In genomic region chr11:53813001-53813868, GRCm38 (mm10) we compare ENCODE assay signal across 14 mouse cellular contexts. TPM values are rescaled to one million over a fixed set of nuclear protein-coding genes. Genes with fewer than 3 reads are reported as not detected.
DNase-seq lines count a peak whose midpoint lies in the region; ATAC-seq and TF ChIP-seq lines count a peak whose summit lies in the region.
"Had no signal": no experiment of that assay in that cellular context is flagged by ENCODE, and none has a peak within 500 bp of the region (broad histone marks: within the 10 kb centered on the region; RNA-seq: fewer than 3 reads in every experiment).

No protein-coding gene starts in this region.

- no peak overlapping the region for H3K4me3 ChIP-seq in heart, adult 2 months
- H3K4me3 ChIP-seq in heart, embryonic 12.5 days, result no peak overlapping the region
- H3K4me3 ChIP-seq in midbrain, postnatal 0 days (ENCODE audit: low read depth, low read length), result no peak overlapping the region
- H3K4me3 ChIP-seq in left cerebral cortex, adult 2 months, result no peak overlapping the region
- H3K4me3 ChIP-seq: embryonic facial prominence, embryonic 12.5 days; neural tube, embryonic 15.5 days had no signal

- no peaks in the 10 kb centered on the region for H3K9me3 ChIP-seq in heart, embryonic 12.5 days (replicated peaks)
- no peaks in the 10 kb centered on the region for H3K9me3 ChIP-seq in midbrain, postnatal 0 days (ENCODE audit: low read length)
- H3K9me3 ChIP-seq: embryonic facial prominence, embryonic 12.5 days; neural tube, embryonic 15.5 days had no signal

- H3K4me1 ChIP-seq in heart, adult 2 months (ENCODE audit: control insufficient read depth, insufficient read depth, low read length), result peaks cover 17% of the 10 kb centered on the region
- H3K4me1 ChIP-seq in heart, embryonic 12.5 days (replicated peaks), result no peaks in the 10 kb centered on the region
- H3K4me1 ChIP-seq in midbrain, postnatal 0 days (ENCODE audit: insufficient read depth, low read length), result no peaks in the 10 kb centered on the region
- H3K4me1 ChIP-seq: embryonic facial prominence, embryonic 12.5 days; neural tube, embryonic 15.5 days had no signal

- 46% methylated on average over 16 of the region's 16 CpGs for WGBS in heart, adult 2 months
- 76% methylated on average over 16 of the region's 16 CpGs for WGBS in heart, embryonic 12.5 days
- 87% methylated on average over 16 of the region's 16 CpGs for WGBS in midbrain, postnatal 0 days

- H3K36me3 ChIP-seq in heart, adult 2 months (ENCODE audit: control insufficient read depth, insufficient read depth, low read length), result peaks cover 2% of the 10 kb centered on the region; the same call in 1 of the 2 replicates
- no peaks in the 10 kb centered on the region for H3K36me3 ChIP-seq in heart, embryonic 12.5 days
- no peaks in the 10 kb centered on the region for H3K36me3 ChIP-seq in midbrain, postnatal 0 days (ENCODE audit: insufficient read depth, low read length)
- H3K36me3 ChIP-seq: embryonic facial prominence, embryonic 12.5 days; neural tube, embryonic 15.5 days had no signal

- TF ChIP-seq POLR2A in heart, adult 2 months (IDR thresholded peaks at IDR 0.05; ENCODE audit: insufficient read depth, low read depth, low read length), result peak; percentile 32; the same call in 1 of the 2 replicates

- H3K27ac ChIP-seq in heart, adult 2 months, result peak overlapping the region; percentile 66
- H3K27ac ChIP-seq in heart, embryonic 12.5 days (ENCODE audit: poor library complexity, severe bottlenecking), result no peak overlapping the region
- no peak overlapping the region for H3K27ac ChIP-seq in midbrain, postnatal 0 days (ENCODE audit: low read depth, low read length)
- no peak overlapping the region for H3K27ac ChIP-seq in left cerebral cortex, adult 2 months
- H3K27ac ChIP-seq: embryonic facial prominence, embryonic 12.5 days; neural tube, embryonic 15.5 days had no signal

- H3K27me3 ChIP-seq in heart, adult 2 months (ENCODE audit: control insufficient read depth, insufficient read depth, low read length), result no peaks in the 10 kb centered on the region
- 0 out of 2 replicates have a peak, but pooled peaks cover 4% of the 10 kb centered on the region for H3K27me3 ChIP-seq in heart, embryonic 12.5 days (replicated peaks)
- H3K27me3 ChIP-seq in midbrain, postnatal 0 days (ENCODE audit: insufficient read depth, low read length), result no peaks in the 10 kb centered on the region
- H3K27me3 ChIP-seq: embryonic facial prominence, embryonic 12.5 days; neural tube, embryonic 15.5 days had no signal

- H3K9ac ChIP-seq in heart, adult 2 months (ENCODE audit: low read depth, low read length), result no peak overlapping the region
- no peak overlapping the region for H3K9ac ChIP-seq in heart, embryonic 12.5 days
- no peak overlapping the region for H3K9ac ChIP-seq in midbrain, postnatal 0 days (replicated peaks; ENCODE audit: low read length, poor library complexity, severe bottlenecking)
- H3K9ac ChIP-seq: embryonic facial prominence, embryonic 12.5 days; neural tube, embryonic 15.5 days had no signal

- intact Hi-C loops in heart, adult 2 months (cut with DNase I), result loop anchor here (2.0 kb wide), 3 partner anchors 16 to 50 kb away; no protein-coding TSS in a partner anchor
- intact Hi-C loops in gastrocnemius, postnatal 14 days (cut with DNase I; ENCODE audit: low total_unique reads), result no loop called here
- intact Hi-C loops in left cerebral cortex, adult 2 months (cut with DNase I), result no loop called here

- no peaks in the 10 kb centered on the region for H3K79me2 ChIP-seq in heart, adult 2 months (replicated peaks; ENCODE audit: control insufficient read depth, insufficient read depth, low read length)

- H3K4me2 ChIP-seq in heart, embryonic 12.5 days, result no peak overlapping the region
- no peak overlapping the region for H3K4me2 ChIP-seq in midbrain, postnatal 0 days (ENCODE audit: low read depth, low read length, poor library complexity, severe bottlenecking)
- H3K4me2 ChIP-seq: embryonic facial prominence, embryonic 12.5 days; neural tube, embryonic 15.5 days had no signal

- TF ChIP-seq CTCF in heart, adult 2 months (IDR thresholded peaks at IDR 0.05), result peak; percentile 34
- no peak for TF ChIP-seq CTCF in midbrain, postnatal 0 days (IDR thresholded peaks at IDR 0.05)
- TF ChIP-seq CTCF in left cerebral cortex, adult 2 months (IDR thresholded peaks at IDR 0.05), result no peak

- TF ChIP-seq EP300 in heart, adult 2 months (IDR thresholded peaks at IDR 0.05; ENCODE audit: insufficient read depth, low read depth, low read length), result peak; percentile 74; the same call in 1 of the 2 replicates

- ATAC-seq in heart, embryonic 12.5 days (ENCODE audit: insufficient number of reproducible peaks, low FRiP score), result no peak
- ATAC-seq in midbrain, postnatal 0 days (ENCODE audit: low FRiP score), result no peak

- peak; percentile 68 to 79 for DNase-seq in heart, adult 2 months
- peak; percentile 99 for DNase-seq in adipocyte (ENCODE audit: low spot score)
- peak; percentile 31 for DNase-seq in gastrocnemius, postnatal 14 days
- peak; percentile 73 for DNase-seq in kidney, postnatal 10 days
- no peak for DNase-seq in layer of hippocampus, adult 8-10 months (ENCODE audit: low spot score in 2 of 2)
- no peak for DNase-seq in midbrain, postnatal 0 days (ENCODE audit: low spot score)
- DNase-seq in left cerebral cortex, adult 2 months (ENCODE audit: extremely low spot score in 1 of 2, low spot score in 2 of 2), result no peak
- DNase-seq: right cerebral cortex, postnatal 14 days; thymus, postnatal 4 days had no signal

RNA-seq across cellular contexts. Expression of gene Gm17334, which starts 40.2 kb away (rescaled TPM):
- total RNA-seq in heart, adult 2 months (2021), result under 1 TPM in 1 of 2 experiments, not detected in 1; 0.47 TPM
- polyA plus RNA-seq in heart, adult 2 months (2012; rRNA removed), result 1.4 and 1.8 TPM in 2 replicates
- polyA plus RNA-seq in heart, embryonic 12.5 days (2016; fragmentation: Nextera tagmentation; extraction: Ambion mirVana), result 0.22 TPM in 1 of 2 replicates, not detected in the other
- under 1 TPM; 0.23 to 0.33 TPM for total RNA-seq in gastrocnemius, postnatal 14 days (2021)
- total RNA-seq in layer of hippocampus, adult 8-10 months (2022), result 1 to 10 TPM; 1.1 to 2.4 (median 1.9) TPM
- total RNA-seq in midbrain, postnatal 0 days (2014; rRNA removed), result 0.57 TPM in 1 of 2 replicates, not detected in the other
- not detected in 2 replicates for polyA plus RNA-seq in midbrain, postnatal 0 days (2015; fragmentation: Nextera tagmentation; extraction: Ambion mirVana)
- total RNA-seq in left cerebral cortex, adult 2 months (2021), result 1 to 10 TPM in 1 of 2 experiments, under 1 TPM in 1; 0.52 to 1.1 TPM
- total RNA-seq: layer of hippocampus, postnatal 10 days had no signal
- polyA plus RNA-seq: embryonic facial prominence, embryonic 12.5 days; forebrain, embryonic 11.5 days; neural tube, embryonic 15.5 days had no signal

RNA-seq across cellular contexts. Expression of gene Irf1, which starts 43.4 kb away (rescaled TPM):
- 10 to 100 TPM; 15.2 to 19.7 TPM for total RNA-seq in heart, adult 2 months (2021)
- polyA plus RNA-seq in heart, adult 2 months (2012; rRNA removed), result 20.5 and 28.6 TPM in 2 replicates
- polyA plus RNA-seq in heart, embryonic 12.5 days (2016; fragmentation: Nextera tagmentation; extraction: Ambion mirVana), result 9.8 and 11.3 TPM in 2 replicates
- 1 to 10 TPM; 8.7 to 9.1 TPM for total RNA-seq in gastrocnemius, postnatal 14 days (2021)
- total RNA-seq in layer of hippocampus, adult 8-10 months (2022), result 10 to 100 TPM in 3 of 4 experiments, 1 to 10 TPM in 1; 9.7 to 12.9 (median 11.0) TPM
- total RNA-seq in midbrain, postnatal 0 days (2014; rRNA removed), result 0.93 and 3.2 TPM in 2 replicates
- polyA plus RNA-seq in midbrain, postnatal 0 days (2015; fragmentation: Nextera tagmentation; extraction: Ambion mirVana), result 3.2 and 4.0 TPM in 2 replicates
- 1 to 10 TPM; 6.6 to 8.2 TPM for total RNA-seq in left cerebral cortex, adult 2 months (2021)

RNA-seq across cellular contexts. Expression of gene Gm12216, which starts 45.8 kb away (rescaled TPM):
- 1 to 10 TPM; 2.6 TPM for total RNA-seq in heart, adult 2 months (2021)
- polyA plus RNA-seq in heart, adult 2 months (2012; rRNA removed), result 4.4 and 5.5 TPM in 2 replicates
- 0.19 and 0.27 TPM in 2 replicates for polyA plus RNA-seq in heart, embryonic 12.5 days (2016; fragmentation: Nextera tagmentation; extraction: Ambion mirVana)
- total RNA-seq in gastrocnemius, postnatal 14 days (2021), result 1 to 10 TPM; 2.1 to 3.7 TPM
- total RNA-seq in layer of hippocampus, adult 8-10 months (2022), result 10 to 100 TPM in 1 of 4 experiments, 1 to 10 TPM in 3; 6.0 to 12.4 (median 8.1) TPM
- not detected in 2 replicates for total RNA-seq in midbrain, postnatal 0 days (2014; rRNA removed)
- polyA plus RNA-seq in midbrain, postnatal 0 days (2015; fragmentation: Nextera tagmentation; extraction: Ambion mirVana), result 0.65 and 0.85 TPM in 2 replicates
- total RNA-seq in left cerebral cortex, adult 2 months (2021), result 1 to 10 TPM; 3.0 to 5.9 TPM
- polyA plus RNA-seq: forebrain, embryonic 11.5 days had no signal

Comparison
In these comparisons a context has a peak if more than half of its experiments do, and no peak if none do; other contexts are left out.
1. DNase-seq: peak in heart, adult 2 months (2 of 2), adipocyte (single experiment), gastrocnemius, postnatal 14 days (single experiment) and kidney, postnatal 10 days (single experiment); none in layer of hippocampus, adult 8-10 months (0 of 2), midbrain, postnatal 0 days (single experiment) and left cerebral cortex, adult 2 months (0 of 2).